Mouse (Mus musculus) liver, postnatal 0 days (tissue): ENCODE data around the gene Rnf150.

Experiments
- CTCF ChIP-seq: sonication (generic); IDR thresholded peaks from 2 replicates; pipeline ENCODE4 v1.5.1; 2016; ENCODE audit warnings: antibody characterized with exemption, low read depth
- EP300 ChIP-seq: IDR thresholded peaks from 2 replicates; pipeline ENCODE4 v1.6.1; 2016; ENCODE audit warnings: antibody characterized with exemption, low read depth, mild to moderate bottlenecking

DNA sequence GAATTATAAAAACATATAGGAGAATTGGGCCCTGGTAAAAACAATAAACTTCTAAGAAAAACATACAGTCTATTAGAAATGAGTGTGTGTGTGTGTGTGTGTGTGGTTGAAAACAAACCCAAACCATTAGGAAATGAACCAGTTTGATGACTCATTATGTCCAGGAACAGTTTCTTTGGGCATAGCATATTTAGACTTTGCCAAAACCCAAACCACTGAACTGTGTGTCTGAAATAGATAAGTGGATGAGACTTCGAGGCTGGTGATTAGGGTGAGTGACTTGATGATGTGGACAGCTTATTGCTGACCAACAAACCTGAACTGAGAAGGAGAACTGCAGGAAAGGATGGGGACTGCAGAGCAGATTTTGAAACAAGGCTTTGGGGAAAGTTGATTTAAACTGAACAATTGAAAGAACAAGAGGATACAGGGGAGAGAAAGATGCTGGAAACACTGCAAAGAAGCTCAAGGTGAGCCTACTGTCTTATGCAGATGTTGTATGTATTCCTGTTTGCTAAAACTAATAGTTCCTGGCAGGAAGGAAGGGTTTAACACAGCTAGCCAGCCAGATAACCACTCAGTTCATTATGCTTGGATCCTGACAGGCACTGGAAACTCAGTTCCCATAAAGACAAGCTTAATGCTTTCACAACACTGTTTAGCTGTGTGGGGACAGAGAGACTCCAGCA, 53.8 kb downstream of the Rnf150 start:
- no peak for TF ChIP-seq CTCF
- TF ChIP-seq EP300 = no peak
